Mouse (Mus musculus) neutrophil, adult 5-6 weeks (primary cell): Measurements from ENCODE around the gene Sln. TPM values are rescaled to one million over a fixed set of nuclear protein-coding genes. Genes with fewer than 3 reads are reported as not detected.

Experiments used
- ATAC-seq: fragments of 151-379, 151-347 bp; 2 replicates; pipeline ENCODE4 v1.8.0; 2017; ENCODE audit warnings: mild to moderate bottlenecking, moderate TSS enrichment; ENCODE audit not compliant: insufficient number of reproducible peaks, poor library complexity, low FRiP score, severe bottlenecking; ENCODE audit errors: extremely low read depth
- total RNA-seq: library from RNA; stranded (forward); fragments of 200-1000 nt; gene quantifications from 2 replicates; pipeline ENCODE4 v1.2.3, GENCODE M21; 2017

The Sln gene
- total RNA-seq, 1 experiment from 2014 or later, result not detected

GRCm38 (mm10) chr9:53895827-53896226 is 45.9 kb downstream of the Sln start:
- no peak for ATAC-seq

GRCm38 (mm10) chr9:53899836-53900235 is 49.9 kb downstream of the Sln start:
- no peak for ATAC-seq

GRCm38 (mm10) chr9:53903215-53903842 is 53.4 kb downstream of the Sln start:
- no peak for ATAC-seq

Other genes starting within 250 kb of the Sln start
- 29.9 and 34.6 TPM in 2 replicates for gene Acat1, start 239.8 kb upstream of the Sln start, total RNA-seq
- 37.4 and 44.5 TPM in 2 replicates for gene Cul5, start 180.2 kb upstream of the Sln start, total RNA-seq
- 11.3 and 12.8 TPM in 2 replicates for gene Rab39, start 143.9 kb upstream of the Sln start, total RNA-seq
- gene Slc35f2, start 78.6 kb upstream of the Sln start, total RNA-seq, result 0.35 and 2.3 TPM in 2 replicates
- gene Elmod1, start 125.1 kb downstream of the Sln start, total RNA-seq, result not detected in 2 replicates
- not detected in 2 replicates for gene Tnfaip8l3, start 218.2 kb downstream of the Sln start, total RNA-seq